Mouse (Mus musculus) heart, adult 11 months (tissue): ENCODE results near the gene Srcin1.

Experiments used
- DNase-seq: peaks from one replicate; pipeline ENCODE4 v3.0.0; 2022

Gene Srcin1

DNA sequence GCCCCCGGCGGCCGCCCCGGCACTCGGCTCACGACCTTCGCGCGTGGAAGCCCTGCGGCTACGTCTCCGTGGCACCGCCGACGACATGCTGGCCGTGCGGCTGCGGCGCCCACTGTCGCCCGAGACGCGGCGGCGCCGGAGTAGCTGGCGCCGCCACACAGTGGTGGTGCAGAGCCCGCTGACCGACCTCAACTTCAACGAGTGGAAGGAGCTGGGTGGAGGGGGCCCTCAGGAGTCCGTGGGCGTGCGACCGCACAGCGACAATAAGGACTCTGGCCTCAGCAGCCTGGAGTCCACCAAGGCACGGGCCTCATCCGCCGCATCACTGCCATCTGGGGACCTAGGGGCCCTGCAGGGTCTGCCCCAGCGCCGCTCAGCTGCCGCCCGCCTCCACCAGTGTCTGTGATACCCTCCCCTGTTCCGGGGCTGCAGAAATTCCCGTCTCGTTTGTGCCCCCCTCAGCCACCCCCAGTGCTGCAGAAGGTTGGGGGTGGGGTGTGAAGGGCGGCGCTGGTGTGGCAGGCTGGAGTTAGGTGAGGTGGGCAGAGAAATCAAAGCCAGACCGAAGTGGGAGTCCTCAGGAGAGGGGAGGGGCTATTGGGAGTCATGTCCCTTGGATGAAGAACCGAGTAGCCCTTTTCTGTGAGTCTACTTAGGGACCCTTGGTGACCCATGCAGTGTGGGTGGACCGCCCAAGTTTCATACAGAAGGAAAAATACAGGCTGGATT lies 75.1 kb downstream of the Srcin1 start:
- DNase-seq: peak; percentile 88

GRCm38 (mm10) chr11:97499865-97500719 lies 75.9 kb downstream of the Srcin1 start, which contains the start of gene 4933428G20Rik:
TSS of gene 4933428G20Rik (minus strand) at chr11:97500340.
- DNase-seq: peak; percentile 88

- DNase-seq: no peak
Measured at GRCm38 (mm10) chr11:97497543-97497942, 78.4 kb downstream of the Srcin1 start.

DNA sequence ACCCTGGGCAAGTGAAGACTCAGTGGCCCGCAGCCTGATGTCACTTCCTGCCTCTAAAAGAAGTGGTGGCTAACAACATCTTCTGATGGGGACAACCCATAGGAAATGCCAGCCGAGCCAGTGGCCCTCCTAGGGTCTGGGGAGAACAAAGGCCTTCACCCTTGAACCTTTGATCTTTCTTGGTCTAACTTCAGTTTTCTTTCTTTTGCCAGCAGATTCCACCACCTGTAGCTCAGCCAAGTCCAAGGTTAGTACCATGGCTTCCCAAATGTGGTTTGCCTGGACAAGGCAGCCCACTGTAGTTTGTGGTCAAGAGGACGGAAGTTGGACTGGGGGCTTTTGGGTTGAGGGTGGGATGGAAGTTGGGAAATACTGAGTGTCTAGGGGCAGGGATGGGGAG lies 83.2 kb downstream of the Srcin1 start:
- DNase-seq: no peak

DNA sequence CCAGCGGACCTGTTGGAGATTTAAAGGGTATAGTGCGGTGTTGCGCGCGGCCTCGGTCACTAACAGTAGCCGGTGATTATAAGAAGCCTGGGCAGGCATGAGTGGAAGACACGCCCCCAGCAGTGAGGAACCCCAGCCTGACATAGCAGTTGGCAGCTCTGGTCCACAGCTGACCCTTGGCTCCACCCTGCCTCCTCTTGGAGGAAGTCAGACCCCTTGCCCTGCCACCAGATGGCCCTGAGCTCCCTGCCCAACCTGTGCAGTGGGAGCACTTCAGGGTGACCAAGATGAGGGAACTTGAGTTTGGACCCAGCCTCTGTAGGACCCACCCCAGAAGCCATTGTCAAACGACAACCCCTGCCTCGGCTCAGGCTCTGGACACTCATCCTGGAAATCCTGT lies 84.3 kb downstream of the Srcin1 start:
- no peak for DNase-seq

GRCm38 (mm10) chr11:97489589-97490324 lies 86.2 kb downstream of the Srcin1 start:
- peak; percentile 96 for DNase-seq

DNA sequence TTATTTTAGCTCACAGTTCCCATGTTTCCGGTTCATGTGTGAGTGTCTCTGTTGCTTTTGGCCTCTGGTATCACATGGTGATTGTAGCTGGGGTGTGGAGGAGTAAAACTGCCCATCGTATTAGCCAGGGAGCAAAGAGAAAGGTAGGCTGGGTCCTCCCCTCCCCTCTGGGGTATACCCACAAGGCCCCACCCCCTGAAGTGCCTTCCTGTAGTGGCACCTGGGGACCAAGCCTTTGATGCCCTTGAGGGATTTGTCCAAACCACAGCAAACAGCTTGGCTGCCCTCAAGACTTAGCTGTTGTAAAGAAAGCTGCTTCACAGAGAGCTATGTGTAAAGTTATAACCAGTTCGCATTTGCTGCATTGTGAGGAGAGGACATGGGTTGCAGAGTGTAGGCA lies 88.3 kb downstream of the Srcin1 start:
- DNase-seq: no peak

DNA sequence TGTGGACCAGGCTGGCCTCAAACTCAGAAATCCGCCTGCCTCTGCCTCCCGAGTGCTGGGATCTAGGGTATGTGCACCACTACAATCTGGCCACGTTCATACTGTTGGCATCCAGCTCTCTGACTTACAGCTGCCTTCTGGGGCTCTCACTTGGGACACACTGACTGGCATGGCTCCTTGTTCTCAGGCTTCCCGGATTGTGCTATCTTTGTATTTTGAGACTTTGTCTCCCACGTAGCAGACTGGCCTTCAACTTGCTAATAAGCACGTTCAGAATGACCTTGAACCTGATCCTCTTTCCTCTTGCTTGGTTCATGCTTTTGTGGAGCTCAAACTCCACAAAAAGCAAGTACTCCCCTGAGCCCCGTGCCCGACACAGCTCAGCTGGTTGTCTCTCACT lies 90.3 kb downstream of the Srcin1 start:
- no peak for DNase-seq

GRCm38 (mm10) chr11:97479824-97480223 lies 96.2 kb downstream of the Srcin1 start:
- peak; percentile 92 for DNase-seq

- DNase-seq: no peak
Measured at GRCm38 (mm10) chr11:97479085-97479484, 96.9 kb downstream of the Srcin1 start.

DNA sequence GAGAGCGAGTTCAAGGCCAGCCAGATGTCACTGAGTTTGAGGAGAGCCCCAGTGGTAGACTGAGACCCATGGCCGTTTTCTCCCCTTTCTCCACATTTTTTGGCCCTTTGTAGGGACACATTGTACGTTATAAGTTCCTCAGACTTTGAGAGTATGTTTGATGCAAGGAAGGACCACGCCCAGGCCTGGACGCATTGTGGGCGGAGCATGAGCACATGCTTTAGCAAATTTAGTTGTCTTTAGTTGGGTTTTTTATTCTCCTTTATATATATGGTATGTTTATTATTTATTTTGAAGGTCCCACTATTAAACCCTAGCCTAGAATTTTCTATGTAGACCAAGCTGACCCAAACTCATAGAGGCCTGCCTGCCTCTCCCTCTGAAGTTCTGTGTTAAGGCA lies 97.6 kb downstream of the Srcin1 start:
- DNase-seq: no peak

- no peak for DNase-seq
Measured at GRCm38 (mm10) chr11:97477431-97477830, 98.6 kb downstream of the Srcin1 start.

- DNase-seq: peak; percentile 90
Measured at GRCm38 (mm10) chr11:97476334-97477095, 99.5 kb downstream of the Srcin1 start.

GRCm38 (mm10) chr11:97471276-97471675 lies 104.7 kb downstream of the Srcin1 start:
- no peak for DNase-seq

GRCm38 (mm10) chr11:97469828-97470227 lies 106.2 kb downstream of the Srcin1 start:
- peak; percentile 88 for DNase-seq

GRCm38 (mm10) chr11:97468639-97469287 lies 107.2 kb downstream of the Srcin1 start:
- DNase-seq: peak; percentile 96

GRCm38 (mm10) chr11:97466444-97467160 lies 109.4 kb downstream of the Srcin1 start:
- DNase-seq: peak; percentile 89

GRCm38 (mm10) chr11:97465957-97466356 lies 110.0 kb downstream of the Srcin1 start:
- DNase-seq: no peak

DNA sequence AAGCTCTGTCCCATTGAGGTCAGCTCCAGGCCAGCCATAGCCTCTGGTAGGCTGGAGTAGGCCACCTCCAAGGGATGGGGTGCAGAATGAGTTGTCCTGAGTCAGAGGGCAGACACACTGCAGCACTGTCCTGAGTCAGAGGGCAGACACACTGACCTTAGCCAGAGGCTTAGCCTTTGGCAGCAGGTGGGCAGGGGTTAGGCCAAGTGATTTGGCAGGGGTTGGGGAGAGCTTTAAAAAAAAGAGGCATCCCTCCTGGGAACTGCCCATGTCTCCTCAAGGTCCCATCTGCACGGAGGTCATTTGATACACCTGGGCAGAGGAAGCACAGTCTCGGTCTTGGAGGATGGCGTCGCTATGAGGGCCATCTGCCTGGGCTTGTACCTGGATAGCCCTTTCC lies 112.0 kb downstream of the Srcin1 start:
- DNase-seq: no peak

DNA sequence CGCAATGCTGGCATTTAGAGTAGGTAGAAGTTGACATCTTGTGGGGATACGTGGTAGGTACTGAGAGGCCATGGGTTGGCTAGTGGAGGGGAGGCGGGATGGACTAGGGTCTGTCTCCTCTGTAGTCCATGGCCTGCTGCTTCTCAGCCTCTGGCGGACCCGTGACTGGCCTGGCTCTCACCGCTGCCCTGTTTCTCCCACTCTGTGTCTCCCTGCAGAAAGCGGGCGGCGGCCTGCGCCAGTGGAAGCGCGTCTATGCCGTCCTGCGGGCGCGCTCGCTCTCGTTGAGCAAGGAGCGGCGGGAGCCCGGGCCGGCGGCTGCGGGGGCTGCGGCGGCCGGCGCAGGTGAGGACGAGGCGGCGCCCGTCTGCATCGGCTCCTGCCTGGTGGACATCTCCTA lies 112.8 kb downstream of the Srcin1 start:
- peak; percentile 90 for DNase-seq

GRCm38 (mm10) chr11:97462538-97462937 lies 113.4 kb downstream of the Srcin1 start:
- DNase-seq: no peak
